Mouse (Mus musculus): Measurements from ENCODE around the gene Gm6460. TPM values are rescaled to one million over a fixed set of nuclear protein-coding genes. Genes with fewer than 3 reads are reported as not detected.

Gene Gm6460
- polyA plus RNA-seq (2012), result not detected in 2 replicates

DNA sequence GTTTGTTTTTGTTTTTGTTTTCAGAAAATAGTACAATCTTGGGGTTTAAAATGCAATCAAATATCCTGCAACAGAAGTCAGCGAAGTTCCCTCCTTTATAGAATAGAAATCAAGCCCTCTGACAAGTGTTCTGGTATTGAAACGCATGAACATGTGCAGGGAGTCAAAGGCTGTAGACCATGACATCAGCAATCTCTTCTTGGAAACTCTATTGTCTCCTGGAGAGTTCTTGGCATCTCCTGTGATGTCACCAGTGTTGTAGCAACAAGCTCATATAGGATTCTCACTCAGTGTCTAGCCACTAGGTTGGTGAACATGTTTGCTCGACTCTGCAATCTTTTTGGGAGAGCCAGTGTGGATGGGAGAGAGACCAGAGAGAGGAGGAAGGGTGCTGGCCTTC is at the start of gene Gm6460:
Gene Gm6460 (plus strand): TSS at position 301 of the 400 bp plus-strand sequence.

Other genes starting within 250 kb of the Gm6460 start
- gene Gm8897, start 178.5 kb upstream of the Gm6460 start, polyA plus RNA-seq (2012), result not detected in 2 replicates
- 0.28 TPM in 1 of 2 replicates, not detected in the other for gene Gm8906, start 92.2 kb upstream of the Gm6460 start, polyA plus RNA-seq (2012)
- gene Gm8922, start 87.0 kb downstream of the Gm6460 start, polyA plus RNA-seq (2012), result not detected in 2 replicates
- gene Gm8926, start 175.6 kb downstream of the Gm6460 start, polyA plus RNA-seq (2012), result not detected in 2 replicates

Data from megakaryocyte-erythroid progenitor cell, adult 5 weeks (primary cell).